Mouse (Mus musculus): Measurements from ENCODE around the gene Dip2a.

DNA sequence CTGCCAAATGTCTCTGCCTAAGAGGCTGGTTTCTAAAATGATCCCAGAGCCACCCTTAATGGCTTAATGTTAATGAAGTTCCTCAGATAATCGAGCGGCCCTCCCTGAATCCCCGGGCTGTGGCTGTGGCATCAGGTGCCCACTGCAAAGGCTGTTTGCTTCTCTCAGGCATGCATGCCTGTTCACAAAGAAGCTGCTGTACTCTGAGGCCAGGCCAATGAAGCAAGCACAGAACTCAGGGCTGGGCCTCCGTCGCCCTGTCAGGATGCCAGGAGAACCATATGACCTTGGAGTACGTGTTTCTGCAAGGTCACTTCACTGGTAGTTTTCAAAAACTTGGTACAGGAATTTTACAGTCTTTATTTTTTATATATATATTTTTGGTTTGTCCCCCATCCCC lies 89.5 kb downstream of the Dip2a start:
- TF ChIP-seq GATA1 (IDR thresholded peaks at IDR 0.05; ENCODE audit: low read length) (no peak), TAL1 (IDR thresholded peaks at IDR 0.05; ENCODE audit: low read length) (no peak)

All from erythroblast, embryonic 14.5 days (primary cell).